Mouse (Mus musculus) erythroblast, adult 5-6 weeks (primary cell): ENCODE data around the gene Nagpa. TPM values are rescaled to one million over a fixed set of nuclear protein-coding genes. Genes with fewer than 3 reads are reported as not detected.
"Not testable (repeated sequence)": the region's sequence is repeated elsewhere in the genome, so short reads cannot be mapped to it uniquely, and the experiment has no call there.

Experiments used
- ATAC-seq: replicated peaks from 2 replicates; pipeline ENCODE4 v1.8.0; 2016; ENCODE audit warnings: moderate number of reproducible peaks, mild to moderate bottlenecking, moderate TSS enrichment, inconsistent platforms; ENCODE audit not compliant: poor library complexity, low FRiP score, severe bottlenecking
- total RNA-seq, 2 experiments: library from RNA; stranded (forward) in 1 of 2; stranded (reverse) in 1 of 2; fragments of 150-400 nt in 1 of 2; fragments of 200-764, 138-1000 nt in 1 of 2; gene quantifications; 2 replicates each; pipeline versions ENCODE4 v1.2.3 to v1.2.4; 2015 to 2017; ENCODE audit warnings: low replicate concordance in 2 of 2

Nagpa gene
- 4.4 and 9.6 TPM in 2 replicates for total RNA-seq (2015; ENCODE audit: low replicate concordance)
- 5.6 and 15.1 TPM in 2 replicates for total RNA-seq (2017; ENCODE audit: low replicate concordance)

DNA sequence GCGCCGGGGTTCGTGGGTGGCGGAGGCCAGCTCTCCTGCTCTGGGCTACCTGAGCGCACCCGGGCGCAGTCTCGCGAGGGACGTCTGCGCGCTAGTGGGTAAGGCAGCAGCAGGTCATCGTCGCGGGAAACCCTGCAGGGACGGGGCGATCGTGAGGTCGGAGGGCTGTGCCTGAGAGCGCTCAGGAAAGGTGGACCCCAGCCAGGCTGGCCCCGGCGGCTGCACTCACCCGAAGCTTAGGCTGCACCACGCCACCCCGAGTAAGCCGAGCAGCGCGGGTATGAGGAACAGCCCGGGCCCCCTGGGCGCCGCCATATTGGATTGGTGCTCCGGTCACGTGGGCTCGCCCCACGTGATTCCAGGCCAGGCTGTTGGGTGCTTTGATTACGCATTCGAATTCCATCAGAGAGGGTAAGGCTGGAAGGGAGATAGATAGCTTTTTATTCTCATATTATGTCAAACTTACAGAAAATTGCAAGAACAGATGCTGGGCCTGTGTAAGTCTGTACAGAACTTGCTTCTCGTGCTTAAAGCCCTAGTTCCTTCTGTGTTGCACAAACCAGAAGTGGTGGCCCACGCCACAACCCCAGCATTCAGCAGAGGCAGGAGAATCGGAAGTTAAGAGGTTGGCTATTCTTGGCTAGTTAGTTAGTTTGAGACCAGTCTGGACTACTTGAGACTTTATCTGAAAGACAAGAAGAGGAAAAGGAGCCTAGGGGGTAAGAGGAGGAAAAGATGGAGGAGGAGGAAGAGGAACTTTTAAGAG, at the start of gene Nagpa:
Gene Nagpa, minus strand, starts transcription at position 345 of the 766 bp plus-strand sequence.
- ATAC-seq: peak; percentile 76

DNA sequence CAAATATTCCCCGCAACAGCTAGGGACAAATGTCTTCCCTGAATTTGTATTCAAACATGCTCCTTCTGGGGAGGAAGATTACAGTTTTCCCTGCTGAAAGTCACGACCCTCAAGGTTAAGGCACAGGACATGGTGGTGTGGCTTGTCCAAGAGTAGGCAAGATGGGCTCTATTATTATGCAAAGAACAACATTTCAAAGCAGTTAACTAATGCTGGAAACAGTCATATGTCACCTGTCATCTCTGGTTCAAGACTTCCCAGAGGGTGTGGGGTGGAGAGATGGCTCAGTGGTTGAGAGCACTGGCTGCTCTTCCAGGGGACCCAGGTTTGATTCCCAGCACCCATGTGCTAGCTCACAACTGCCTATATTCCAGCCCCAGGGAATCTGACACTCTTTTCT, 48.4 kb upstream of the Nagpa start:
- ATAC-seq: no peak

DNA sequence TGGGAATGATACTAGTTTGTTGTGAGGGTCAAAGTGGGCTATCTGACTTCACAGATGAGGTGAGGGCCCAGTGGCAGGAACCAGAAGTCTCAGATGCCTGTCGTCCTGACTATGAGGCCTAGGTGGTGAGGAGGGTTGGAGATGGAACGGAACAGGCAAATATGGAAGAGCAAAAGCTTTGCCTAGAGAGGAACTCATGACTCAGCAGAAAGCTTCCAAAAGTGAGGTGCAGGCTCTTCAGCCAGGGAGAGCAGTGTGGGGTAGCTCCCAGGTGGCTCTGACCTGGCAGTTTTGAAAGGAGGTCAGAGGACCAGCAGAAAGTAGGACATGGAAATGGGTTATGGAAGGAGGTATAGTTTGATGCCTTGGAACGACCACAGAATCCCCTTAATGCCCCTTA, 47.1 kb upstream of the Nagpa start:
- no peak for ATAC-seq

GRCm38 (mm10) chr16:5244411-5244810, 40.6 kb upstream of the Nagpa start:
- peak; percentile 51; the same call in 1 of the 2 replicates for ATAC-seq

GRCm38 (mm10) chr16:5242882-5243281, 39.1 kb upstream of the Nagpa start:
- no peak for ATAC-seq

GRCm38 (mm10) chr16:5242355-5242754, 38.5 kb upstream of the Nagpa start:
- ATAC-seq: no peak

DNA sequence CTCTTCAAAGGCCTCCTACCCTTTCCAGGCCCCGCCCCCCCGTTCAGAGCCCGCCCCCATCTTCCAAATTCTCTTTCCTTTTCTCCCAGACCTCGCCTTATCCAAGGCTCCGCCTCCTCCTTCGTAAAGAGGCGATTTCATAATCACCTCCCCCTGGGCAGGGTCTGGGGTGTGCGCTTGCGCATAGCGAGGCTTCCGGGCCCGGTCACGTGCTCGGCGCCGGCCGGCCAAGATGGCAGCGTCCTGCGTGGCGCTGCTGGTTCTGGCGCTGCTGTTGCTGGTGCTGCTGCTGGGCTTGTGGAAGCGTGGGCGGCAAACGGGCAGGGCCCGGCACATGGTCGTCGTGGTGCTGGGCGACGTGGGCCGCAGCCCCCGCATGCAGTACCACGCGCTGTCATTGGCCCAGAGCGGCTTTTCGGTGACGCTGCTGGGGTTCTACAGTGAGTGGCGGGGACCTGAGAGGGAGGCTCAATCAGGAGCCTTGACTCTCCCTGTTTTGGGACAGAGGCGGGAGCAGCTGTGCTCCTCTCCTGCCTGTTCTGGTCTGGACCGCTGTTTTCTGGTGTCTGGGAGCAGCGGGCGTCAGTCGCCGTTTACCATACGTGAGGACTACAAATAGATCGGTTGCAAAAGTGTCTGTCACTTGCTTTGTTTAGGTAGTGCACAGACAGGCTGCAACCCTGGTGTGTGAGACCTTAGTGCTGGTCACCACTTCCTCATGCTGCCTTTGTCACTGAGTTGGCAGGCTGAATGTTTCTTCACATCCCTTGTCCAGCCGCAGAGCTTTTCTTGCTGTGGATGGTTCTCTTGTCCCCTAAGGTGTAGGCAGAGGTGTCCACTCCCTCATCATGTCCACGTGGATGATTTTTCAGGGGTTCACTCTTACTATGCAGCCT, 29.9 kb upstream of the Nagpa start, which contains the start of gene Alg1:
Gene Alg1, plus strand, starts transcription at position 204 of the 896 bp plus-strand sequence.
- ATAC-seq: peak; percentile 98

DNA sequence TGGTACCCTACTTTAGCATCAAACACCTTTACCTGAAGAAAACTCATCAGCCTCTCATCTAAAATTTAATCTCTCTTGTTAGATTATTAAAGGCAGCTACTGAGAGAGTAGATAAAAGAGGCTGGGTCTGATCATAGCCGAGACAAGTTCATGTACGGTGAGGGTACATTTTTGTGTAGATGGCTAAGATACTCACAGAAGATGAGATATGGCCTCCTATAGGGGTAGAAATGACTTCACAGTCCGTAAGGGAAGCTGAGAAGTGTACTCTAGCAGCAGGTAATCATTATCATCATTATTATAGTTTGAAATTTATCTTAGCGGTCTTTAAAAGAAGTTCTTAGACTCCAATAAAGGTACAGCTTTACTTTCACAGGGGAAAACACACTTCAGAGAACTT, 29.2 kb upstream of the Nagpa start:
- no peak for ATAC-seq

DNA sequence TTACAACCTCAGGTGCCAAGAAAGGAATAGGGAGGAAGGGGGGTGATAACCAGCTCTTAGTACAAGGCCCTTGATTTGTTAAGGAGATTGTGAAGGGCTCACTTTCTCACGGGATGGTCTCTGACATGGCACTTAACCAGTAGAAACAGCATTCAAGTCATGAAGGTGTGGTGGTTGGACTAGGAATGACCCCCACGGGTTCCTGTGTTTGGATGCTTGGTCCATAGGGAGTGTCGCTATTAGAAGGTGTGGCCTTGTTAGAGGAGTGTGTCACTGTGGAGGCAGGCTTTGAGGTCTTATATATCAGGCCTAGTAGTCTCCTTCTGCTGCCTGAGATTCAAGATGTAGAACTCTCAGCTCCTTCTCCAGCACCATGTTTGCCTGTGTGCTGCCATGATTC, 24.3 kb upstream of the Nagpa start:
- ATAC-seq: not testable (repeated sequence)

GRCm38 (mm10) chr16:5227501-5227900, 23.7 kb upstream of the Nagpa start:
- not testable (repeated sequence) for ATAC-seq

DNA sequence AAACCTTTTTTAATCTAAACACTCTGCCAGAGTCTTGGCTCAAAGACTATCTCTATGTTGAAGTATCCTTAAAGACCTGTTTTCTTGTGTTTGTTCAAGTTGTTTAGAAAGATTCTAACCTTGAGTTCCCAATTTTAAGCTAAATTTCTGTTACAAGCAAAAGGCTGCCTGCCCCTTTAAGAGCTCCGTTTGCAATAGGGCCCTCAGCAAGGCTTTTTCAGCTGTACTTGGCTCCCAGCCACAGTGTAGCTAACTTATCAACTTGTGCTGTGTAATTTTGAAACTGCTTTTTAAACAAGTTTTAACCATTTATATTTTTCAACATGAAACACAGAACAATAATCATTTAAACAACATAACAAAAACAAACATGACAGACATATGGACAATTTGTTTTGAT, 22.7 kb upstream of the Nagpa start:
- ATAC-seq: not testable (repeated sequence)

GRCm38 (mm10) chr16:5222140-5222539, 18.3 kb upstream of the Nagpa start, which contains the start of gene AU021092:
Gene AU021092 (minus strand): TSS chr16:5222299.
- ATAC-seq: no peak

DNA sequence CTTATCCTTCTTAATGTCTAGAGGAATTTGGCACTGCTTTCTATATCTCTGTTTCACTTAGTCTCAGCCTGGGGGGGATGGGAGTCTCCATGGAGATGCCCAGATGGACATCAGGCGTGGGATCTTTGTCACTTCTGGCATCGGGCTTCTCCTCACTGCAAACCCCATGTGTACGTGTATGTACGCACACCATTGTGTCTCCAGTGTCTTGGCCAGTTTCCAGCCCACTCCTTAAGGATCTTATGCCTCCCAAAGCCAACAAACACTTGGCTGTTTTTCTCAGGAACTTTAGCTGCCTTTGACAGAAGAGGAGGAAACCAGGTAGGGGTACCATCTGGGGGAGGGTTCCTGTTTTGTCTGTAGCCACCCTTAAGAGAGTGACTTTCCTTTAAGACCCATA, 17.6 kb upstream of the Nagpa start:
- no peak for ATAC-seq

DNA sequence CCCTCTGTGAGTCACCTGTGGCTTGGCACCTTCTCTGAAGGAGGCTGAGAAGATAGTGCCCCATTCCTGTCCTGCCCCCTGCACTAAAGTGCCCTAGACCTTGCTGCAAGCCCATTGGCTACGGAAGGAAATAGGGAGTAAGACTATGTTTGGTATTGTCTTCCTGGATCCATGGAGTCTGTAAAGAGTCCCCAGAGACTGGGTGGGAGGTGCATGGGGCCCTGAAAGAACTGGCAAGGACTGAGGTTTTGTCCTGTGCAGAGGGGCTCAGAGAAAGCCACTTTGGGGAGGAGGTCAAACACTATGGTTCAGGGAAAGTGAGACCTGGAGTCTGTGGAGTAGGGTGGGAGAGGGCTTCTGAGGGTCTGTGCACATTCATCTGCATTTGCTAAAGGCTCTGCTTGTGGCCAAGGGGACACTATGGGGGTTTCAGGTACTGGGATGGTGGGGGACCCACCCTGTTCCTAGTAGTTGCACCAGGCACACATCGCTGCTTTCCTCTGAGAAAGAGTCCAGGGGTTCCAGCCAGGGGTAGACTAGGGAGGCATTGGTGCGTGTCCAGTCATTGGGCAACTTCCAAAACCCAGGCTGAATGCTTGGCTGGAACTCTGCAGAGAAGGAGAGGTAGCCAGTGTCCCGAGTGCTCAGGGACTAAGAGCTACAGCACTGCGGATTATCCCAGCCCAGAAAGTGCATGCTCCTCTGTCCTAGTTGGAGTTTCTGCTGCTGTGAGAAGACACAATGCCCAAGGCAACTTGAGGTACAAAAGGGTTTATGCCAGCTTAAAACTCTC, 13.7 kb upstream of the Nagpa start:
- ATAC-seq: no peak

DNA sequence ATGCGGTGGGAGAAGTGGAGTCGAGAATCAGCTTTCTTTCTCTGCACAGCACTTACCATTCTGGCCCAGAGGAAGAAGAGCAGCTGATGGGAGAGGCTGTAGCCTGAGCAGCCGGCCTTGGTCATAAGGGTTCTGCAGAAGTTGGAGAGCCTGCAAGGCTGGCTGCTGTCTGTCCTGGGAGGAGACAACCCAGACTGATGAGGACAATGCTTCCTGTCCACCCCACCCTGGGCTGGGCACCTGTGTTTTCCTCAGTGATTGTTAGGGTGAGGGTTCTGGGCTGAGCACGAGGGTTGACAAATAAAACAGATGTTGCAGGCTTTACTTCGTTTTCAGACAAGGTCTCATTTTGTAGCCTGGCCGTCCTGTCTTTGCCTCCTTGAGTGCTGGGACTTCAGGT, 12.9 kb upstream of the Nagpa start:
- no peak for ATAC-seq

DNA sequence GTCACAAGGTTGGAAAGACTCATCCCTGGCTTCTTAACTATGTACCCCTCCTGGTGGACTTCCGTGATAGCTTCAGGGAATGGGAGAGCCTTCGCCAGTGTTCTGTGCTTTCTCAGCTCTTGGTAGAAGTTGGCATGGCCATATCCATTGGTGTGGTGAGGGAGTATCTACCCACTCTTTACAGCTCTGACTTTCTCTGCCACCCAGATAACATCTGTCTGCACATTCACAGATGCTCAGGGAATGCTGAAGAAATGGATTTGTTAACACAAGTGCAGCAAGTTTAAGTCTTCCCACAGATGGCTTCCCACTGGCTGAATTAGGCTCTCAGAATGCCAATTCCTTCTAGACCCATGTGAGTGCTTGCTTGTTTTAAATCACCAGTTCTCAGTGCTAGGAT, 10.3 kb upstream of the Nagpa start:
- no peak for ATAC-seq

DNA sequence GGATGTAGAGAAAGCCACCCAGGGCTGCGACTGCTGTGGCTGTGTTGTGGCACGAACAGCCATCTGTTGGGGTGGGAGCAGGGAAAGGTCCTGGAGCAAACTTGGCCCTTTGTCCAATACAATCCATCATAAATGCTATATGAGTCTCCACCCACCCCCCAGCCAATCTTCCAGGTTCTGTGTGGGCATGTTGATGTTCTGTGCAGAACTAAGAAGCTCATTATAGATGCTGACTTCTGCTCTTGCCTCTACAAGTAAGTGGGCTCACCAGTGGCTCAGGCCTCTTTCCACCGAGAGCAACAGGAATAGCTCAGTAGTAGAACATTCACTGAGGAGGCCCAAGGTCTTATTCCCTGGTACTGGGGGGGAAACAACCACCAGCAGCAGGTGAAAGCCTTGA, 8.3 kb upstream of the Nagpa start:
- ATAC-seq: no peak

GRCm38 (mm10) chr16:5210365-5210764, 6.6 kb upstream of the Nagpa start:
- ATAC-seq: no peak

- ATAC-seq: no peak
Measured at GRCm38 (mm10) chr16:5206051-5206450, 2.2 kb upstream of the Nagpa start.

GRCm38 (mm10) chr16:5205431-5205970, 1.7 kb upstream of the Nagpa start:
- ATAC-seq: no peak
